Mouse (Mus musculus): Measurements from ENCODE around the gene Itpripl2.

Gene Itpripl2

GRCm38 (mm10) chr7:118443895-118444485, 47.8 kb downstream of the Itpripl2 start:
- no peak for DNase-seq (ENCODE audit: low read depth, low spot score)

- no peak for DNase-seq (ENCODE audit: low read depth, low spot score)
Measured at GRCm38 (mm10) chr7:118443371-118443770, 48.4 kb downstream of the Itpripl2 start.

- DNase-seq (ENCODE audit: low read depth, low spot score), result no peak
Measured at GRCm38 (mm10) chr7:118441535-118441934, 50.2 kb downstream of the Itpripl2 start.

- DNase-seq (ENCODE audit: low read depth, low spot score), result peak; percentile 44
Measured at GRCm38 (mm10) chr7:118437101-118437802, 54.5 kb downstream of the Itpripl2 start.

All from mesoderm, embryonic 11.5 days (tissue).